Mouse (Mus musculus) T-helper 1 cell (primary cell): ENCODE measurements at regions not wholly inside any gene's neighbourhood (a gene's known extent, or its start where the extent isn't known, plus 50 kb on each side); places are given as distances from the start of the nearest gene placed in this dataset.
"Not testable (repeated sequence)": the region's sequence is repeated elsewhere in the genome, so short reads cannot be mapped to it uniquely, and the experiment has no call there.

Experiments used
- in situ Hi-C: fragments of 300-600 bp; cut with MboI, MseI; formaldehyde crosslinking; loops from one replicate; pipeline ENCODE4 v1.15.1; 2025; ENCODE audit warnings: high pct_unique_total_duplicates

GRCm38 (mm10) chr19:54099292-54099691 is 55.3 kb downstream of the Adra2a start:
- in situ Hi-C loops = no loop called here

- in situ Hi-C loops = no loop called here
Measured at GRCm38 (mm10) chr19:54099769-54100168, 55.8 kb downstream of the Adra2a start.

GRCm38 (mm10) chr19:54106571-54106970 is 62.6 kb downstream of the Adra2a start:
- in situ Hi-C loops = no loop called here

GRCm38 (mm10) chr19:54107103-54107821 is 63.3 kb downstream of the Adra2a start:
- in situ Hi-C loops = no loop called here

GRCm38 (mm10) chr19:54110080-54110479 is 66.1 kb downstream of the Adra2a start:
- in situ Hi-C loops = no loop called here

GRCm38 (mm10) chr19:54112691-54113090 is 68.7 kb downstream of the Adra2a start:
- in situ Hi-C loops = no loop called here

GRCm38 (mm10) chr19:54113421-54113820 is 69.5 kb downstream of the Adra2a start:
- in situ Hi-C loops = no loop called here

- in situ Hi-C loops = no loop called here
Measured at GRCm38 (mm10) chr19:54114588-54115317, 70.8 kb downstream of the Adra2a start.

- in situ Hi-C loops = no loop called here
Measured at GRCm38 (mm10) chr19:54115335-54115734, 71.4 kb downstream of the Adra2a start.

- in situ Hi-C loops = no loop called here
Measured at GRCm38 (mm10) chr19:54116829-54117228, 72.9 kb downstream of the Adra2a start.

- in situ Hi-C loops = no loop called here
Measured at GRCm38 (mm10) chr19:54117676-54118075, 73.7 kb downstream of the Adra2a start.

- in situ Hi-C loops = no loop called here
Measured at GRCm38 (mm10) chr19:54123586-54123985, 79.6 kb downstream of the Adra2a start.

- in situ Hi-C loops = not testable (repeated sequence)
Measured at GRCm38 (mm10) chr19:54151766-54152165, 107.8 kb downstream of the Adra2a start.

- in situ Hi-C loops = no loop called here
Measured at GRCm38 (mm10) chr19:54154400-54154799, 110.4 kb downstream of the Adra2a start.

- in situ Hi-C loops = no loop called here
Measured at GRCm38 (mm10) chr19:54170361-54170760, 126.4 kb downstream of the Adra2a start.

GRCm38 (mm10) chr19:54174090-54175055 is 130.4 kb downstream of the Adra2a start:
- in situ Hi-C loops = no loop called here

- in situ Hi-C loops = no loop called here
Measured at GRCm38 (mm10) chr19:54175766-54176165, 131.8 kb downstream of the Adra2a start.

- in situ Hi-C loops = no loop called here
Measured at GRCm38 (mm10) chr19:54177491-54177890, 133.5 kb downstream of the Adra2a start.

- in situ Hi-C loops = no loop called here
Measured at GRCm38 (mm10) chr19:54200407-54200806, 156.5 kb downstream of the Adra2a start.

GRCm38 (mm10) chr19:54202456-54202855 is 158.5 kb downstream of the Adra2a start:
- in situ Hi-C loops = no loop called here

GRCm38 (mm10) chr19:54206819-54207218 is 162.9 kb downstream of the Adra2a start:
- in situ Hi-C loops = no loop called here

GRCm38 (mm10) chr19:54212169-54212568 is 168.2 kb downstream of the Adra2a start:
- in situ Hi-C loops = no loop called here
